In the genomic region with DNA sequence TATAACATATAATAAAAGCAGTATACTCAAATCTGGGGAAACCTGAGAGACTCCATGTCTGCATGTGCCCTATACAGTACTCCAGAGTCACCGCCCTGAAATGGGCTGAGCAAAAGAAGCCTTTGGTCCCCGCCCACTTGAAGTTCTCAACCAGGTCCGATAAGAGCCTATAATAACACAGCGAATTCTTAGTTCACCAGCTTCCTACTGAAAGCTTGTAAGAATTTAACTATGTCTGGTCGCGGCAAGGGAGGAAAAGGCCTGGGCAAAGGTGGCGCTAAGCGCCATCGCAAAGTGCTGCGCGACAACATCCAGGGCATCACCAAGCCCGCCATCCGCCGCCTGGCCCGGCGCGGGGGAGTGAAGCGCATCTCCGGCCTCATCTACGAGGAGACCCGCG, we compare ENCODE assay signal across 8 mouse cellular contexts. TPM values are rescaled to one million over a fixed set of nuclear protein-coding genes. Genes with fewer than 3 reads are reported as not detected.
A peak's percentile ranks its signal among the peaks of the same experiment; 100 is the strongest.
DNase-seq lines count a peak whose midpoint lies in the region; ATAC-seq and TF ChIP-seq lines count a peak whose summit lies in the region.

Hist1h4b (plus strand) TSS at position 224 of the 400 bp plus-strand sequence.

- peak within 1 kb of the TSS; percentile 63 for H3K4me2 ChIP-seq in forebrain, embryonic 12.5 days
- H3K4me2 ChIP-seq in liver, embryonic 15.5 days, result peak within 1 kb of the TSS; percentile 87
- H3K4me2 ChIP-seq in neural tube, embryonic 11.5 days (ENCODE audit: low read depth), result peak within 1 kb of the TSS; percentile 50

- in situ Hi-C loops in ES-E14 (cut with MboI; ENCODE audit: low sequenced_read_pairs in 2 of 2, unreplicated experiment in 2 of 2), result loop anchor here in 1 of 2 experiments (25.0 kb wide), 1 partner anchor 1719 kb away; the partner anchor contains the start of genes Hist1h2ag, Hist1h2ah, Hist1h2bj and Hist1h2bk

- no peaks in the 10 kb centered on the region for H3K9me3 ChIP-seq in ES-E14 (ENCODE audit: control insufficient read depth, insufficient read depth, low read depth, low read length)
- H3K9me3 ChIP-seq in forebrain, embryonic 12.5 days, result no peaks in the 10 kb centered on the region
- H3K9me3 ChIP-seq in liver, embryonic 15.5 days (replicated peaks), result no peaks in the 10 kb centered on the region
- no peaks in the 10 kb centered on the region for H3K9me3 ChIP-seq in neural tube, embryonic 11.5 days (ENCODE audit: control insufficient read depth, low read length)

- intact Hi-C loops in heart, postnatal 10 days (cut with DNase I), result loop anchor here (5.0 to 10.0 kb wide), 2 partner anchors 1719 to 2002 kb away; partner anchors contain the start of genes Hist1h2ah, Hist1h2ak, Hist1h2bk and Hist1h2bn

- DNase-seq in ES-E14 (ENCODE audit: low read depth, low spot score), result peak; percentile 96
- peak; percentile 98 for DNase-seq in c-Kit-positive CD71-positive TER-119-positive erythroid progenitor cells, embryonic 14.5 days (ENCODE audit: low spot score)
- DNase-seq in heart, postnatal 10 days, result peak; percentile 88 to 89
- DNase-seq in kidney, postnatal 4 days, result peak; percentile 92 to 93
- peak; percentile 86 for DNase-seq in neural tube, embryonic 11.5 days (ENCODE audit: low spot score)

- peak within 1 kb of the TSS; percentile 38 to 59 for H3K4me3 ChIP-seq in ES-E14 (ENCODE audit: insufficient read depth in 1 of 2, low read depth in 1 of 2, low read length in 2 of 2, poor library complexity in 1 of 2, severe bottlenecking in 1 of 2)
- H3K4me3 ChIP-seq in forebrain, embryonic 12.5 days (replicated peaks), result peak within 1 kb of the TSS; percentile 41
- H3K4me3 ChIP-seq in liver, embryonic 15.5 days (replicated peaks), result peak within 1 kb of the TSS; percentile 54
- peak within 1 kb of the TSS; percentile 34 for H3K4me3 ChIP-seq in neural tube, embryonic 11.5 days (ENCODE audit: low read depth, low read length)
- peak within 1 kb of the TSS; percentile 68 for H3K4me3 ChIP-seq in testis, adult 2 months (ENCODE audit: control insufficient read depth, low read depth, low read length)

- TF ChIP-seq CTCF in testis, adult 2 months (IDR thresholded peaks at IDR 0.05; ENCODE audit: control insufficient read depth, insufficient read depth, insufficient replicate concordance, low read depth, low read length), result no peak

- no peak; the same call in 1 of the 2 replicates for TF ChIP-seq POLR2A in testis, adult 2 months (IDR thresholded peaks at IDR 0.05; ENCODE audit: control insufficient read depth, low read depth, low read length)

- no peaks in the 10 kb centered on the region for H3K27me3 ChIP-seq in forebrain, embryonic 12.5 days
- no peaks in the 10 kb centered on the region for H3K27me3 ChIP-seq in liver, embryonic 15.5 days
- no peaks in the 10 kb centered on the region for H3K27me3 ChIP-seq in neural tube, embryonic 11.5 days (ENCODE audit: control insufficient read depth, insufficient read depth, low read length)
- no peaks in the 10 kb centered on the region for H3K27me3 ChIP-seq in testis, adult 2 months (ENCODE audit: control insufficient read depth, insufficient read depth, low read length)

- H3K27ac ChIP-seq in ES-E14 (ENCODE audit: insufficient read depth, low read depth, low read length, poor library complexity, severe bottlenecking), result peak within 1 kb of the TSS; percentile 93
- H3K27ac ChIP-seq in forebrain, embryonic 12.5 days, result peak within 1 kb of the TSS; percentile 96
- H3K27ac ChIP-seq in liver, embryonic 15.5 days (replicated peaks), result peak within 1 kb of the TSS; percentile 99
- peak within 1 kb of the TSS; percentile 80 for H3K27ac ChIP-seq in neural tube, embryonic 11.5 days (ENCODE audit: low read depth, low read length)
- peak within 1 kb of the TSS; percentile 81 for H3K27ac ChIP-seq in testis, adult 2 months (ENCODE audit: control insufficient read depth, insufficient read depth, low read depth, low read length)

- peak; percentile 71 for ATAC-seq in forebrain, embryonic 12.5 days (ENCODE audit: low FRiP score)
- ATAC-seq in liver, embryonic 15.5 days (ENCODE audit: insufficient read depth), result peak; percentile 67
- peak; percentile 60 for ATAC-seq in neural tube, embryonic 11.5 days (ENCODE audit: insufficient read depth, low FRiP score, low TSS enrichment)

- peaks cover 0 to 4% of the 10 kb centered on the region in 2 experiments; a peak in 1 of 4 replicates for H3K4me1 ChIP-seq in ES-E14 (ENCODE audit: control insufficient read depth in 2 of 2, insufficient read depth in 2 of 2, low read length in 2 of 2, poor library complexity in 1 of 2)
- H3K4me1 ChIP-seq in forebrain, embryonic 12.5 days, result peaks cover 16% of the 10 kb centered on the region
- peaks cover 57% of the 10 kb centered on the region for H3K4me1 ChIP-seq in liver, embryonic 15.5 days (replicated peaks)
- peaks cover 3% of the 10 kb centered on the region; the same call in 1 of the 2 replicates for H3K4me1 ChIP-seq in neural tube, embryonic 11.5 days (ENCODE audit: control insufficient read depth, insufficient read depth, low read length)
- H3K4me1 ChIP-seq in testis, adult 2 months (ENCODE audit: control insufficient read depth, insufficient read depth, low read length), result peaks cover 4% of the 10 kb centered on the region; the same call in 1 of the 2 replicates

- WGBS in forebrain, embryonic 12.5 days, result under 1% methylated on average over 19 of the region's 22 CpGs
- 0% methylated on average over 19 of the region's 22 CpGs for WGBS in liver, embryonic 15.5 days (ENCODE audit: insufficient replicate concordance)
- WGBS in neural tube, embryonic 11.5 days, result 0% methylated on average over 15 of the region's 22 CpGs

- H3K36me3 ChIP-seq in ES-E14 (ENCODE audit: control insufficient read depth, insufficient read depth, low read length, poor library complexity, severe bottlenecking), result no peaks in the 10 kb centered on the region
- no peaks in the 10 kb centered on the region for H3K36me3 ChIP-seq in forebrain, embryonic 12.5 days (replicated peaks)
- no peaks in the 10 kb centered on the region for H3K36me3 ChIP-seq in liver, embryonic 15.5 days (replicated peaks)
- H3K36me3 ChIP-seq in neural tube, embryonic 11.5 days (ENCODE audit: control insufficient read depth, insufficient read depth, low read length), result no peaks in the 10 kb centered on the region
- no peaks in the 10 kb centered on the region for H3K36me3 ChIP-seq in testis, adult 2 months (ENCODE audit: control insufficient read depth, insufficient read depth, low read length)

- peak within 1 kb of the TSS; percentile 84 for H3K9ac ChIP-seq in ES-E14 (ENCODE audit: insufficient read depth, low read depth, low read length, poor library complexity, severe bottlenecking)
- peak within 1 kb of the TSS; percentile 63 for H3K9ac ChIP-seq in forebrain, embryonic 12.5 days
- H3K9ac ChIP-seq in liver, embryonic 15.5 days, result peak within 1 kb of the TSS; percentile 71
- H3K9ac ChIP-seq in neural tube, embryonic 11.5 days (ENCODE audit: low read length), result peak within 1 kb of the TSS; percentile 54

TF ChIP-seq in ES-E14, 5 proteins besides CTCF, POLR2A, EP300 and RAD21:
- TF ChIP-seq CHD2 (IDR thresholded peaks at IDR 0.05; ENCODE audit: low read depth, low read length) (no peak), HCFC1 (IDR thresholded peaks at IDR 0.05; ENCODE audit: borderline replicate concordance, insufficient read depth, low read length) (peak; percentile 74; the same call in 1 of the 2 replicates)
TF ChIP-seq in ES-E14: peak in this region for 1.

RNA-seq across cellular contexts. Expression of gene Hist1h4b, which starts in this region (rescaled TPM):
- total RNA-seq in ES-E14 (2012; rRNA removed), result 1,054 and 1,339 TPM in 2 replicates
- 5.3 and 8.2 TPM in 2 replicates for polyA plus RNA-seq in forebrain, embryonic 12.5 days (2016; fragmentation: Nextera tagmentation; extraction: Ambion mirVana)
- 100 to 1,000 TPM; 130 to 151 TPM for total RNA-seq in heart, postnatal 10 days (2021)
- polyA plus RNA-seq in liver, embryonic 15.5 days (2015; fragmentation: Nextera tagmentation; extraction: Ambion mirVana), result 2.7 and 4.1 TPM in 2 replicates
- 4.3 and 9.0 TPM in 2 replicates for polyA plus RNA-seq in neural tube, embryonic 11.5 days (2014; fragmentation: Nextera tagmentation; extraction: Ambion mirVana)
- polyA plus RNA-seq in testis, adult 2 months (2012; rRNA removed), result 2.4 and 2.5 TPM in 2 replicates

Comparison
In these comparisons a context has a peak if more than half of its experiments do, and no peak if none do; other contexts are left out.
1. Peak in every context shown above with its lines: DNase-seq, ATAC-seq, H3K4me3 ChIP-seq and H3K27ac ChIP-seq.